Mouse (Mus musculus): ENCODE results near the gene H2afz. TPM values are rescaled to one million over a fixed set of nuclear protein-coding genes. Genes with fewer than 3 reads are reported as not detected.
"Not testable (repeated sequence)": the region's sequence is repeated elsewhere in the genome, so short reads cannot be mapped to it uniquely, and the experiment has no call there.

The H2afz gene
- total RNA-seq, 2 experiments from 2014 or later: 80.2 to 99.5 TPM

- intact Hi-C loops (cut with DNase I): no loop called here
- no peak for DNase-seq
Observed at GRCm38 (mm10) chr3:137900149-137900548, 35.9 kb downstream of the H2afz start.

GRCm38 (mm10) chr3:137913093-137913492 lies 48.8 kb downstream of the H2afz start:
- DNase-seq: no peak
- intact Hi-C loops (cut with DNase I): loop anchor here (10.0 kb wide), 1 partner anchor 138 kb away; no protein-coding TSS in a partner anchor

- intact Hi-C loops (cut with DNase I): loop anchor here (10.0 kb wide), 1 partner anchor 140 kb away; no protein-coding TSS in a partner anchor
- DNase-seq: not testable (repeated sequence)
Observed at GRCm38 (mm10) chr3:137914567-137914966, 50.3 kb downstream of the H2afz start.

Other genes starting within 250 kb of the H2afz start
- 1 to 10 TPM in 1 of 2 experiments, under 1 TPM in 1; 0.98 to 1.3 TPM for gene Ddit4l, start 242.9 kb upstream of the H2afz start, total RNA-seq (2021)
- not detected for gene Gm21962, start 193.0 kb upstream of the H2afz start, total RNA-seq (2021)
- gene Dnajb14, start 3.2 kb downstream of the H2afz start, total RNA-seq (2021): 10 to 100 TPM; 10.9 to 11.0 TPM
- gene Lamtor3, start 54.0 kb downstream of the H2afz start, total RNA-seq (2021): 10 to 100 TPM; 88.9 to 90.3 TPM
- gene Dapp1, start 117.1 kb downstream of the H2afz start, total RNA-seq (2021): 1 to 10 TPM; 3.8 to 5.0 TPM
- gene 1110002E22Rik, start 200.6 kb downstream of the H2afz start, total RNA-seq (2021): 10 to 100 TPM; 51.9 to 53.7 TPM
- gene Gm5105, start 202.9 kb downstream of the H2afz start, total RNA-seq (2021): under 1 TPM; 0.85 to 0.93 TPM

All from heart, postnatal 14 days (tissue).